Mouse (Mus musculus) limb, embryonic 12.5 days (tissue): ENCODE data around the gene Mrps24. TPM values are rescaled to one million over a fixed set of nuclear protein-coding genes. Genes with fewer than 3 reads are reported as not detected.

Experiments used
- ATAC-seq: fragments of 200-750 bp; cut with Nextera tagmentation; 2 replicates; pipeline ENCODE4 v1.8.0; 2017; ENCODE audit warnings: low read depth, moderate TSS enrichment; ENCODE audit not compliant: insufficient number of reproducible peaks, insufficient read depth, low FRiP score, low TSS enrichment
- H3K27ac ChIP-seq: fragments of 300-500 bp; sonication (generic); 2 replicates; pipeline ENCODE4 v1.5.1; 2016; ENCODE audit warnings: mild to moderate bottlenecking, moderate library complexity
- H3K27me3 ChIP-seq: fragments of 300-500 bp; sonication (generic); 2 replicates; pipeline ENCODE4 v1.6.1; 2016; ENCODE audit warnings: mild to moderate bottlenecking, moderate library complexity
- H3K36me3 ChIP-seq: fragments of 300-500 bp; sonication (generic); 2 replicates; pipeline ENCODE4 v1.6.1; 2016; ENCODE audit warnings: mild to moderate bottlenecking, moderate library complexity
- H3K4me1 ChIP-seq: fragments of 300-500 bp; sonication (generic); replicated peaks from 2 replicates; pipeline ENCODE4 v1.6.1; 2016
- H3K4me2 ChIP-seq: fragments of 300-500 bp; sonication (generic); 2 replicates; pipeline ENCODE4 v1.6.1; 2016; ENCODE audit warnings: mild to moderate bottlenecking, moderate library complexity
- H3K4me3 ChIP-seq: fragments of 300-500 bp; sonication (generic); replicated peaks from 2 replicates; pipeline ENCODE4 v1.5.1; 2016; ENCODE audit warnings: mild to moderate bottlenecking
- H3K9ac ChIP-seq: fragments of 300-500 bp; sonication (generic); replicated peaks from 2 replicates; pipeline ENCODE4 v1.6.1; 2016; ENCODE audit warnings: mild to moderate bottlenecking, moderate library complexity
- H3K9me3 ChIP-seq: fragments of 300-500 bp; sonication (generic); 2 replicates; pipeline ENCODE4 v1.6.1; 2016; ENCODE audit warnings: mild to moderate bottlenecking, moderate library complexity
- WGBS: fragments of 180-500 bp; shearing (Covaris S2); methylation state at CpG from one replicate; pipeline ENCODE4 v1.1.7; 2016; 5-methylcytosine and 5-hydroxymethylcytosine counted together
- polyA plus RNA-seq: library from polyadenylated mRNA; unstranded; fragments of >200 nt; fragmentation: Nextera tagmentation; extraction: Ambion mirVana; gene quantifications from 2 replicates; pipeline ENCODE4 v1.2.1, GENCODE M21; 2016

The Mrps24 gene
- polyA plus RNA-seq, 1 experiment from 2014 or later = 177 TPM

DNA sequence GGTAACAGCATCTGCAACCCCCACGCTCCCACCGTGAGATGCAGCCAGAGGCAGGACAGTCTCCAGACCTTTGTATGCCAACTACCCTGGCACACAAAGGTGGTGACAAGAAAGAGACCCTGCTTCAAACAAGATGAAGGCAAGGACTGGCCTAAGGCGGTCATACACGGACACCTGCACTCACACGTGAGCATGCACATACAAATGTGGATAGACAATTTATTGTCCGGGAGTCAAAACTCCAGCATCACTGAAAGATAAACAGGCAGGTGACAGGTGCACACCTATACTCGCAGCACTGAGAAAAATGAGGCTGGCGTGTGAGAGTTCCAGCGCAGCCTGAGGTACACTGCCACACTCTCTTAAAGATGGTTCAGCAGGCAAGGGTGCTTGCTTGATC is 9.5 kb downstream of the Mrps24 start:
- peaks cover 11% of the 10 kb centered on the region for H3K4me1 ChIP-seq
- H3K4me2 ChIP-seq = peak overlapping the region; percentile 75
- H3K27ac ChIP-seq = no peak overlapping the region
- peaks cover 25% of the 10 kb centered on the region for H3K36me3 ChIP-seq
- 0 out of 2 replicates have a peak overlapping the region, but pooled peaks have one; percentile 82 for H3K9ac ChIP-seq
- peak overlapping the region; percentile 72; the same call in 1 of the 2 replicates for H3K4me3 ChIP-seq
- WGBS = 93% methylated on average over 9 of the region's 9 CpGs
- no peak for ATAC-seq
- no peaks in the 10 kb centered on the region for H3K9me3 ChIP-seq
- H3K27me3 ChIP-seq = no peaks in the 10 kb centered on the region

DNA sequence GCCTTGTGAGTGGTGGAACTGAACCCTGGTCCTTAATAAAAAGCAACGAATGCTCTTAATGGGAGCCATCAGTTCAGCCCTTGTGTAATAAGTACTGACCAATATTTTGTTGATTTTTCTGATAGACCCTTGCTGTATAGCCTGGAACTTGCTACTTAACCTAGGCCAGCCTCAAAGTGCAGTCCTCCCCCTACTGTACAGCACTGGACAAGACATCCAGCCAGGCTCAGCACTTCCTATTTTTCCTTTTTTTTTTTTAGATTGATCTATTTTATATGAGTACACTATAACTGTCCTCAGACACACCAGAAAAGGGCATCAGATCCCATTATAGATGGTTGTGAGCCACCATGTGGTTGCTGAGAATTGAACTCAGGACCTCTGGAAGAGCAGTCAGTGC is 12.1 kb downstream of the Mrps24 start:
- Histone ChIP-seq H3K9ac (no peak overlapping the region), H3K4me2 (no peak overlapping the region), H3K4me3 (no peak overlapping the region), H3K36me3 (peaks cover 25% of the 10 kb centered on the region), H3K9me3 (no peaks in the 10 kb centered on the region), H3K4me1 (peaks cover 11% of the 10 kb centered on the region), H3K27me3 (no peaks in the 10 kb centered on the region), H3K27ac (no peak overlapping the region)
- 90% methylated on average over 1 of the region's 1 CpGs for WGBS
- ATAC-seq = no peak

DNA sequence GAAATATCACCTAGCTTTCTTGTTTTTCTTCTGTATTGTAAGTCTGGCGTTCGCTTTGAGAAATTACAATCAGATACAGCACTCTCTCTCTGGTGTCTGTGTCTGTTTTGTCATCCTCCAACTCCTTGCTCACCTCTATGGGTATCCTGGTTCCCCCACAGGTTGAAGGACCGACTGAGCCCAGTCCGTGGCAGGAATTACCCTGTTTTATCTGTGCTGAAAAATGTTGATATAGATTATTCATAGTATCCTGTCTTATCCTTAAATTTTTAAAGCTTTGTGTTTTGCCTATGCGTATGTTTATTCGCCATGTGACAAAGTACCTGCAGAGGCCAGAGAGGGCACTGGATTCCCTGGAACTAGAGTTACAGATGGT is 12.5 kb downstream of the Mrps24 start:
- H3K9ac ChIP-seq = no peak overlapping the region
- no peaks in the 10 kb centered on the region for H3K27me3 ChIP-seq
- peaks cover 25% of the 10 kb centered on the region for H3K36me3 ChIP-seq
- ATAC-seq = no peak
- H3K4me2 ChIP-seq = no peak overlapping the region
- WGBS = 94% methylated on average over 6 of the region's 6 CpGs
- H3K4me3 ChIP-seq = no peak overlapping the region
- peaks cover 11% of the 10 kb centered on the region for H3K4me1 ChIP-seq
- no peak overlapping the region for H3K27ac ChIP-seq
- H3K9me3 ChIP-seq = no peaks in the 10 kb centered on the region

DNA sequence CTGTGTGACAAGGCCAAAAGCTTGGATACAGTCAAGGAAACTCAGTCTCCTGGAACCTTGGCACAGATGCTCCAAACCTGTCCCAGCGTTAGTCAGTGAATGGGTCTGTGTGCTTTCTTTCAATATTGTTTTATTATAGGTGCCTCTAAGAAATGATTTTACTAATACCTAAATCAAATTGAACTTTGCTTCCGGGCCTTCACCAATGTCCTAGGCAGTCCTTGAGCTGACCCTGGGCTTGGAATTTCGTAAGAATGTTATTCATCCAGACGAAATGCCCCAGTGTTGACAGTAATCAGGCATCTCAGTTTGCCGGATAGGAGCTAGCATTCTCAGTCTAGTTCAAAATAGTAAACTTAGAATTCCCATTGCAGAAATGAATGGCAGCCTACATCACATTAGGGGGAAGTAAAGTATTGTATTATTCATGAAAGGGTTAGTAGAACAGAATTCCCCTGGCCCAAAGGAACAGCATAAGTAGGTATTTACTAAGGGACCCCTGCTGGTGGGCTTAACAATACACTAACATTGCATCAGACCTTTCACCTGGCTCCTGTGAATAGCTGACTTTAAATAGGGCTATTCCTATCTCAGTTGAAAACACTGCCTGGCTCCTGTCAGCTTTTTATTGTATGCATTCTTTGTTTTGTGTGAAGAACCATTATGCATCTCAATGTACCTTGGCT is 13.1 kb downstream of the Mrps24 start:
- no peak for ATAC-seq

DNA sequence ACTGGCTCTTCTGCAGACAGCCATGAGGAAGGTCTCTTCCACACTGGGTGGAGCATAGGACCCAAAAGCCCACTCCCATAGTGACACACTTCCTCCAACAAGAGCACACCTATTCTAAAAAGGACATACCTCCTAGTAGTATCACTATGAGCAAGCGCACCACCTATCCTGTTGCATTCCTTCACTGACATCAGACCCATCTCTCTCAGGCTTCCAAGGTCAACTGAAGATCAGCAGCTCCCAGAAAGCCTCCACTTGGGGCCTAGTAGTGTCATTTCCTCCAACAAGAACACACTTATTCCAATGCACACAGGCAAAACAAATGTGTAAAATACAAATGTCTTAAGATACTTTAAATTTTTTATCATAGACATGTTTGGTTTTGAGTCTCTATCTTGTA is 13.7 kb downstream of the Mrps24 start:
- Histone ChIP-seq H3K9me3 (no peaks in the 10 kb centered on the region), H3K9ac (no peak overlapping the region), H3K4me3 (no peak overlapping the region), H3K27ac (no peak overlapping the region), H3K4me1 (peaks cover 11% of the 10 kb centered on the region), H3K4me2 (no peak overlapping the region), H3K27me3 (no peaks in the 10 kb centered on the region), H3K36me3 (peaks cover 25% of the 10 kb centered on the region)
- WGBS = 100% methylated on average over 1 of the region's 1 CpGs
- no peak for ATAC-seq

More for the DNA sequence above, 13.1 kb downstream of the Mrps24 start:
- no peak overlapping the region for H3K9ac ChIP-seq
- H3K27me3 ChIP-seq = no peaks in the 10 kb centered on the region
- H3K4me1 ChIP-seq = peaks cover 11% of the 10 kb centered on the region
- no peak overlapping the region for H3K4me2 ChIP-seq
- 90% methylated on average over 5 of the region's 5 CpGs for WGBS
- peaks cover 25% of the 10 kb centered on the region for H3K36me3 ChIP-seq
- H3K4me3 ChIP-seq = no peak overlapping the region
- H3K9me3 ChIP-seq = no peaks in the 10 kb centered on the region
- no peak overlapping the region for H3K27ac ChIP-seq

DNA sequence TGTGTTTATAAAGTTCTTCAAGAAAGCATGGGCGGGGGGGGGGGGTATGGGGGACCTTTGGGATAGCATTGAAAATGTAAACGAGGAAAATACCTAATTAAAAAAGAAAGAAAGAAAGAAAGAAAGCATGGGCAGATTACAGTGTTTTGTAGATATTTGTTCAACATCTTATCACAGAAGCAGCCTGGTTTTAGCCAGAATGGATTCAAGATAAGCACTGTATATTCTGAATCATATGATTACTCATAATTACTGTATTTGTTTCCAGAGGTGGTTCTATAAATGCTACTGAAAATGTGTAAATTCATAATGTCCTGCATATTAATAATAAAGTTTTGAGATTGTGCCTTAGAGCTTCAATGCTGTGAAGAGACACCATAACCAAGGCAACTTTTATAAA is 14.2 kb downstream of the Mrps24 start:
- no peak overlapping the region for H3K4me2 ChIP-seq
- H3K27ac ChIP-seq = no peak overlapping the region
- peaks cover 25% of the 10 kb centered on the region for H3K36me3 ChIP-seq
- H3K9ac ChIP-seq = no peak overlapping the region
- H3K27me3 ChIP-seq = no peaks in the 10 kb centered on the region
- whole genome bisulfite sequencing = 86% methylated on average over 2 of the region's 2 CpGs
- peaks cover 7% of the 10 kb centered on the region for H3K4me1 ChIP-seq
- no peak for ATAC-seq
- H3K9me3 ChIP-seq = no peaks in the 10 kb centered on the region
- H3K4me3 ChIP-seq = no peak overlapping the region

DNA sequence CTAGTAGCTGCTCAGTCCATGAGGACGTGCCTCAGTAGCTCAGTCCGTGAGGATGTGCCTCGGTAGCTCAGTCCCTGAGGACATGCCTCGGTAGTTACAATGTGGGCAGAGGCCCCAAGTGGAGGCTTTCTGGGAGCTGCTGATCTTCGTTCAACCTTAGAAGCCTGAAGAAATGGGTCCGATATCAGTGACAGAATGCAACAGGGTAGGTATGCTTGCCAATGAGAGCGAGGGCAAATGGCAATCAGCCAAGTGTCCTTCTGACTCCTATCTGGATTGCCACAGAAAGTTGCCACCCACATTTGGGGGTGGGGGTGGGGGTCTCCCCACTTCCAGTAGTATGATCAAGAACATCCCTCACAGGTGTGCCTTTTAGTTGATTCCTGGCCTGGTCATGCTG is 14.7 kb downstream of the Mrps24 start:
- WGBS = 92% methylated on average over 7 of the region's 7 CpGs
- Histone ChIP-seq H3K9ac (no peak overlapping the region), H3K36me3 (peaks cover 25% of the 10 kb centered on the region), H3K4me3 (no peak overlapping the region), H3K9me3 (no peaks in the 10 kb centered on the region), H3K27me3 (no peaks in the 10 kb centered on the region), H3K4me2 (no peak overlapping the region), H3K4me1 (peaks cover 2% of the 10 kb centered on the region), H3K27ac (no peak overlapping the region)
- ATAC-seq = no peak

DNA sequence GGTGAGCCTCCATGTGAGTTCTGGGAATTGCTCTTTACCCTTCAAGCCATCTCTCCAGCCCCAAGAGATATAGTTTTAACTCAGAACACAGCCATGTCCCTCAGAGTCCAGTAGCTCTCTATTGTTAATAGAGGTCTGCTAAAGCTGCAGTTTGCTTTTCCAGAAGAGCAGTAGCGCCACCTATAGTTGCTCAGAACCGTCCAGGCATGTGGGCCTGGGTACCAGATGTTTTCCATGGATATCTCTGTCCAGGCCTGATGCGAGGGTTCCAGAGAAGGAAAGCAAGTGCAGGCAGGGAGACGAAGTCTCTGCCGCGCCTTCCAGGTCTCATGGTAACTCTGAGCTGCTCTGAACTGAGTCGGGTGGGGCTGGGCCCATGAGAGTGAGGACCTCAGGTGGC is 23.7 kb downstream of the Mrps24 start:
- no peaks in the 10 kb centered on the region for H3K27me3 ChIP-seq
- ATAC-seq = no peak
- H3K27ac ChIP-seq = no peak overlapping the region
- H3K9ac ChIP-seq = no peak overlapping the region
- no peaks in the 10 kb centered on the region for H3K36me3 ChIP-seq
- peaks cover 10% of the 10 kb centered on the region; the same call in 1 of the 2 replicates for H3K9me3 ChIP-seq
- peaks cover 10% of the 10 kb centered on the region; the same call in 1 of the 2 replicates for H3K4me1 ChIP-seq
- 25% methylated on average over 7 of the region's 7 CpGs for WGBS
- H3K4me3 ChIP-seq = no peak overlapping the region
- H3K4me2 ChIP-seq = no peak overlapping the region

DNA sequence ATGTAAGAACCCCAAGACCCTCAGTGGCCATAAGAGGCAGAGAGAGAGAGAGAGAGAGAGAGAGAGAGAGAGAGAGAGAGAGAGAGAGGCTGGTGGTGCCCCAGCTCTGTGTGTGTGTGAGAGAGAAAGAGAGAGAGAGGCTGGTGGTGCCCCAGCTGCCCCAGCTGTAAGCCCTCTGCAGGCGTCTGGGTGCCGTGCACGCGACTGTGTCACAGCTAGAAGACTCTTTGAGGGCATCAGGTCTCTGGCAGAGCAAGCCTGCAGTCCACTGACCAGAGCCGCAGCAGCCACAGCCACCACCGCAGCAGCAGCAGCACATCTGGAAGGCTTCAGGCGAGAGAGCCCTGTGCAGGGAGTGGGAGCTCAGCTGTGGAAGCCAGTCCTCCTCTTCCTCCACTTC is 31.2 kb downstream of the Mrps24 start:
- peaks cover 7% of the 10 kb centered on the region for H3K4me1 ChIP-seq
- 18% methylated on average over 7 of the region's 7 CpGs for WGBS
- H3K4me3 ChIP-seq = no peak overlapping the region
- H3K9me3 ChIP-seq = no peaks in the 10 kb centered on the region
- ATAC-seq = no peak
- H3K9ac ChIP-seq = no peak overlapping the region; the same call in 1 of the 2 replicates
- H3K36me3 ChIP-seq = no peaks in the 10 kb centered on the region
- 0 out of 2 replicates have a peak overlapping the region, but pooled peaks have one; percentile 35 for H3K27ac ChIP-seq
- no peaks in the 10 kb centered on the region for H3K27me3 ChIP-seq
- H3K4me2 ChIP-seq = no peak overlapping the region

DNA sequence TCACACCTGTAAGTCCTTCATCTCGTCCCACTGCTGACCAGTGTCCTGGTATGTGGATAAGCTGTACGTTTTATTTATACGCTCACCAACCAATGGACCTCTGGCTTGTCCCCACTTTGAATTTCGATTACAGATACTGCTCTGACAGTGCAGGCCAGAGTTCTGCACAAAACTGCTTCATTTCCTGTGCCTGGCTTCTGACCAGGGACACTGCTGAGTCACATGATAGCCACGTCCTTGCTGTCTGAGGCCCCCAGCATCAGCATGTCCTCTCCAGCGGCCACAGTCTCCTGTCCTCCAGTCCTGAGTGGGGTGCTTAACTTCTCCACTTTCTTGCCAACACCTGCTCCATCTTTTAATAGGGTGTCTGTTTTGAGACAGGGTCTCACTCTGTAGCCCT is 32.9 kb downstream of the Mrps24 start:
- Histone ChIP-seq H3K36me3 (no peaks in the 10 kb centered on the region), H3K27me3 (no peaks in the 10 kb centered on the region), H3K4me2 (no peak overlapping the region), H3K9ac (no peak overlapping the region), H3K27ac (0 out of 2 replicates have a peak overlapping the region, but pooled peaks have one; percentile 2), H3K9me3 (no peaks in the 10 kb centered on the region), H3K4me1 (peaks cover 7% of the 10 kb centered on the region), H3K4me3 (no peak overlapping the region)
- no peak for ATAC-seq
- 64% methylated on average over 6 of the region's 6 CpGs for WGBS
